Mouse (Mus musculus): ENCODE results near the gene Nfkbil1. TPM values are rescaled to one million over a fixed set of nuclear protein-coding genes. Genes with fewer than 3 reads are reported as not detected.

The Nfkbil1 gene
- total and polyA plus RNA-seq, 3 experiments, result 15.2 to 25.9 (median 22.0) TPM

DNA sequence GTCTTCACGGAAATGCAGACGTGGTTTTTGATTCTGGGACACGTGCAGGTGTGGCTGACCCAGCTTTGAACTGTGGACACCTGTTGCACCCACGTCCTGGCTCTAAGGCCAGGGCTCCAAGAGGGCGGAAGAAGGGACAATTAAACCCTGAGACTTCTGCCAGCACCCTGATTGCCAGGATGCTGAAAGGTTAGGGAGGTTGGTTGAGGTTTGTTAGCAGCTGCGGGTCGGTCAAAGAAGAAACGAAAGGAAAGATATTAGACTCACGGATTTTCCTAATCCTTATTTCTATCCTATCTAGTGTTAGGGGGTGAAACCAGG lies 39.3 kb downstream of the Nfkbil1 start:
- peak overlapping the region; percentile 60 to 80 (median 78) for H3K4me3 ChIP-seq (replicated peaks in 1 of 3; ENCODE audit: low read depth in 2 of 3, low read length in 2 of 3, poor library complexity in 1 of 3)
- H3K9ac ChIP-seq (ENCODE audit: insufficient read depth, low read depth), result peak overlapping the region; percentile 71
- H3K27me3 ChIP-seq (replicated peaks), result no peaks in the 10 kb centered on the region
- H3K4me1 ChIP-seq (ENCODE audit: control insufficient read depth in 1 of 2, insufficient read depth in 2 of 2), result peaks cover 21 to 43% of the 10 kb centered on the region in 2 experiments
- peaks cover 23% of the 10 kb centered on the region for H3K79me2 ChIP-seq (replicated peaks; ENCODE audit: control insufficient read depth, extremely low read depth, insufficient read depth, poor library complexity, severe bottlenecking)
- peak overlapping the region; percentile 96 for H3K27ac ChIP-seq (ENCODE audit: insufficient read depth, low read depth)
- H3K4me2 ChIP-seq (ENCODE audit: insufficient read depth, low read depth, poor library complexity, severe bottlenecking), result peak overlapping the region; percentile 92
- in situ Hi-C loops (cut with MboI; ENCODE audit: low pct_ligation_motif_present, low pct_unique_long_range_greater_than_20kb, low sequenced_read_pairs) (no loop called here), dilution Hi-C loops (cut with MboI; ENCODE audit: extremely low pct_ligation_motif_present, extremely low pct_unique_long_range_greater_than_20kb, low sequenced_read_pairs) (no loop called here)
- peaks cover 3 to 15% of the 10 kb centered on the region in 2 experiments for H3K36me3 ChIP-seq (replicated peaks in 1 of 2; ENCODE audit: control insufficient read depth in 1 of 2, insufficient read depth in 1 of 2, low read length in 1 of 2)
- DNase-seq (ENCODE audit: extremely low read depth), result no peak
- no peaks in the 10 kb centered on the region for H3K9me3 ChIP-seq (replicated peaks; ENCODE audit: low read length)
- TF ChIP-seq IRF4 (IDR thresholded peaks at IDR 0.05; ENCODE audit: low read depth, low read length) (peak; percentile 43; the same call in 1 of the 2 replicates), RCOR1 (conservative IDR thresholded peaks at IDR 0.05; ENCODE audit: low read depth, low read length) (no peak), SIN3A (IDR thresholded peaks at IDR 0.05; ENCODE audit: low read length) (0 out of 2 replicates have a peak, but pooled peaks have one; percentile 26), NELFE (IDR thresholded peaks at IDR 0.05; ENCODE audit: low read depth, low read length) (0 out of 2 replicates have a peak, but pooled peaks have one; percentile 2), POLR2A (IDR thresholded peaks at IDR 0.05; ENCODE audit: low read depth, low read length) (no peak), TCF12 (IDR thresholded peaks at IDR 0.05; ENCODE audit: low read depth, low read length) (0 out of 2 replicates have a peak, but pooled peaks have one; percentile 11), ELF1 (IDR thresholded peaks at IDR 0.05; ENCODE audit: low read depth, low read length) (0 out of 2 replicates have a peak, but pooled peaks have one; percentile 34), BHLHE40 (IDR thresholded peaks at IDR 0.05; ENCODE audit: low read depth, low read length) (peak; percentile 85)

DNA sequence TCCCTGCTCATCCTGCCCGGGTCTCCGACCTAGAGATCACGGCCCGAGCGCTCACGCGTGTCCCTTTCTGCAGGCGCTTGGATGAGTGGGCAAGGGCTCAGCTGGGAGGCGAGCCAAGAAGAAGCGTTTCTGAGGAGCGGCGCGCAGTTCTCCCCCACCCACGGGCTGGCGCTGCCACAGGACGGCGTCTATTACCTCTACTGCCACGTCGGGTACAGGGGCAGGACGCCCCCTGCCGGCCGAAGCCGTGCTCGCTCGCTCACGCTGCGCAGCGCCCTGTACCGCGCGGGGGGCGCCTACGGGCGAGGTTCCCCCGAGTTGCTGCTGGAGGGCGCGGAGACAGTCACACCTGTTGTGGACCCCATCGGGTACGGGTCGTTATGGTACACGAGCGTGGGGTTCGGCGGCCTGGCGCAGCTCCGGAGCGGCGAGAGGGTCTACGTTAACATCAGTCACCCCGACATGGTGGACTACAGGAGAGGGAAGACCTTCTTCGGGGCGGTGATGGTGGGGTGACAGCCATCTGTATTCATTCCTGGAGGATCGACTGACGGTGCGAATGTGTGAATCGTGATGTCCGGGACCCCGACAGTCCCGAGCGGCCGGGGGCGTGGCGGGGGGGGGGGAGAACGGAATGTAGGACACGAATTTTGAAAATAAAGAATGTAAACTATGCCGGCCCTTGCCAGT lies 39.8 kb downstream of the Nfkbil1 start:
- peak; percentile 81 for DNase-seq (ENCODE audit: extremely low read depth)
- Histone ChIP-seq H3K4me2 (ENCODE audit: insufficient read depth, low read depth, poor library complexity, severe bottlenecking) (peak overlapping the region; percentile 92), H3K9ac (ENCODE audit: insufficient read depth, low read depth) (peak overlapping the region; percentile 71), H3K4me3 (replicated peaks in 1 of 3; ENCODE audit: low read depth in 2 of 3, low read length in 2 of 3, poor library complexity in 1 of 3) (peak overlapping the region; percentile 60 to 80 (median 78)), H3K4me1 (ENCODE audit: control insufficient read depth in 1 of 2, insufficient read depth in 2 of 2) (peaks cover 21 to 44% of the 10 kb centered on the region in 2 experiments), H3K27me3 (replicated peaks) (no peaks in the 10 kb centered on the region), H3K27ac (ENCODE audit: insufficient read depth, low read depth) (peak overlapping the region; percentile 96), H3K36me3 (replicated peaks in 1 of 2; ENCODE audit: control insufficient read depth in 1 of 2, insufficient read depth in 1 of 2, low read length in 1 of 2) (peaks cover 3 to 15% of the 10 kb centered on the region in 2 experiments), H3K79me2 (replicated peaks; ENCODE audit: control insufficient read depth, extremely low read depth, insufficient read depth, poor library complexity, severe bottlenecking) (peaks cover 18% of the 10 kb centered on the region), H3K9me3 (replicated peaks; ENCODE audit: low read length) (no peaks in the 10 kb centered on the region)
- dilution Hi-C loops (cut with MboI; ENCODE audit: extremely low pct_ligation_motif_present, extremely low pct_unique_long_range_greater_than_20kb, low sequenced_read_pairs) (no loop called here), in situ Hi-C loops (cut with MboI; ENCODE audit: low pct_ligation_motif_present, low pct_unique_long_range_greater_than_20kb, low sequenced_read_pairs) (no loop called here)
- TF ChIP-seq RAD21 (IDR thresholded peaks at IDR 0.05; ENCODE audit: low read depth, low read length), result peak; percentile 72
- TF ChIP-seq ZMIZ1 (IDR thresholded peaks at IDR 0.05; ENCODE audit: low read depth, low read length), result 0 out of 2 replicates have a peak, but pooled peaks have one; percentile 20
- peak; percentile 57; the same call in 1 of the 2 replicates for TF ChIP-seq NRF1 (IDR thresholded peaks at IDR 0.05; ENCODE audit: low read depth, low read length)
- no peak for TF ChIP-seq JUND (conservative IDR thresholded peaks at IDR 0.05; ENCODE audit: low read depth, low read length)
- peak; percentile 59 for TF ChIP-seq NELFE (IDR thresholded peaks at IDR 0.05; ENCODE audit: low read depth, low read length)
- no peak for TF ChIP-seq UBTF (IDR thresholded peaks at IDR 0.05; ENCODE audit: low read depth, low read length)
- TF ChIP-seq SIN3A (IDR thresholded peaks at IDR 0.05; ENCODE audit: low read length), result peak; percentile 87
- TF ChIP-seq CHD1 (IDR thresholded peaks at IDR 0.05; ENCODE audit: low read depth, low read length), result peak; percentile 84; the same call in 1 of the 2 replicates
- no peak for TF ChIP-seq USF2 (conservative IDR thresholded peaks at IDR 0.05; ENCODE audit: low read depth, low read length)
- peak; percentile 40; the same call in 1 of the 2 replicates for TF ChIP-seq ZNF384 (IDR thresholded peaks at IDR 0.05; ENCODE audit: low read depth, low read length)
- TF ChIP-seq ZKSCAN1 (IDR thresholded peaks at IDR 0.05; ENCODE audit: borderline replicate concordance, low read depth, low read length), result no peak
- no peak for TF ChIP-seq JUN (IDR thresholded peaks at IDR 0.05; ENCODE audit: insufficient read depth, low read depth, low read length)
- TF ChIP-seq MXI1 (IDR thresholded peaks at IDR 0.05; ENCODE audit: low read depth, low read length), result peak; percentile 87
- no peak for TF ChIP-seq KAT2A (IDR thresholded peaks at IDR 0.05; ENCODE audit: insufficient replicate concordance, low read length)
- TF ChIP-seq PAX5 (IDR thresholded peaks at IDR 0.05; ENCODE audit: low read length), result no peak
- no peak for TF ChIP-seq POLR2A (IDR thresholded peaks at IDR 0.05; ENCODE audit: low read depth, low read length)
- TF ChIP-seq ELF1 (IDR thresholded peaks at IDR 0.05; ENCODE audit: low read depth, low read length), result 0 out of 2 replicates have a peak, but pooled peaks have one; percentile 39
- TF ChIP-seq MYC (IDR thresholded peaks at IDR 0.05; ENCODE audit: low read depth, low read length), result 0 out of 2 replicates have a peak, but pooled peaks have one; percentile 51
- no peak for TF ChIP-seq ETS1 (conservative IDR thresholded peaks at IDR 0.05; ENCODE audit: low read depth, low read length)
- TF ChIP-seq ZC3H11A (IDR thresholded peaks at IDR 0.05; ENCODE audit: low read depth, low read length), result peak; percentile 66
- no peak; the same call in 1 of the 2 replicates for TF ChIP-seq BHLHE40 (IDR thresholded peaks at IDR 0.05; ENCODE audit: low read depth, low read length)
- TF ChIP-seq TBP (conservative IDR thresholded peaks at IDR 0.05; ENCODE audit: low read depth, low read length), result no peak
- TF ChIP-seq MEF2A (IDR thresholded peaks at IDR 0.05; ENCODE audit: borderline replicate concordance, low read depth, low read length), result peak; percentile 56; the same call in 1 of the 2 replicates
- peak; percentile 90 for TF ChIP-seq MAZ (IDR thresholded peaks at IDR 0.05; ENCODE audit: low read depth, low read length)
- TF ChIP-seq USF1 (IDR thresholded peaks at IDR 0.05; ENCODE audit: low read depth, low read length), result no peak
- TF ChIP-seq CHD2 (IDR thresholded peaks at IDR 0.05; ENCODE audit: low read length), result peak; percentile 39
- peak; percentile 63; the same call in 1 of the 2 replicates for TF ChIP-seq MAX (IDR thresholded peaks at IDR 0.05; ENCODE audit: low read length)
